Mouse (Mus musculus) thymus, postnatal 36 days (tissue): ENCODE results near the gene Pde4d.

ENCODE experiments used
- DNase-seq, 2 experiments: peaks; one replicate each; pipeline ENCODE4 v3.0.0; 2022; ENCODE audit warnings: mixed read lengths in 2 of 2

Pde4d gene

DNA sequence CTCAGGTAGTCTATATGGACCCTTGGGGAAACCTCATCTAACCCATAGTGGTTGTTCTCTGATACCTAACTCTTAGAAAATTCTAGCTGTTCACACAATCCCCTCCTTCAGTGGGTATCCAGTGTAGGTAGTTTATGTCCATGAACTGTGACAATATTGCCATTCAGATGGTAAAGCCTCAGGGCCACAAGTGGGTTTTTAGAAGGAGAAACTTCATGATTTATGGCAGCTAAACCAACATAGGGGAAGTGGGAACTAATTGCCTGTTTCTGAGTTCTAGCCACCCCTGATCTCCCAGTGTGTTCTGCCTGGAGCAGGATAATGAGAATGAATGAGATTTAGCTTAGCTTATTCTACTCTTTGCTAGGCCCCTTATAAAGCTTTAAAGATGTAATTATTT, 43.1 kb downstream of the Pde4d start:
- DNase-seq: no peak

DNA sequence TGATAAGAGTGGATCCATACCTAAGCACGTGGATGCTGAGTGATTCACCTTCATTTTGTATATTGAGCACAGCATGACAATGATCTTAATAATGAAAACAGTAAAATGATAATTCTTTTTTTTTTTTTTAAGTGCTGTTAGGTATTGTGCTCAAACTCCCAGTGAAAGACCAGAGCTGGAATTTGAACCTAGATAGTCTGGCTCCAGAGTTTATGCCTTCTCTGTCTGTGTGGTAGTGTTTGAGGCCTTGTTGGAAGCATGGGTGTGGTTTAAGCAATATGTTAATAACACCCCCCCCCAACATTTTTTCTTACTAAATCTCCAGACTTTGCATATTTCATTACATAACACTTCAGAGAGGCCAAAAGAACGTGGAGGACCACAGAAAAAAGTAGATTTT, 44.6 kb downstream of the Pde4d start:
- DNase-seq: no peak

DNA sequence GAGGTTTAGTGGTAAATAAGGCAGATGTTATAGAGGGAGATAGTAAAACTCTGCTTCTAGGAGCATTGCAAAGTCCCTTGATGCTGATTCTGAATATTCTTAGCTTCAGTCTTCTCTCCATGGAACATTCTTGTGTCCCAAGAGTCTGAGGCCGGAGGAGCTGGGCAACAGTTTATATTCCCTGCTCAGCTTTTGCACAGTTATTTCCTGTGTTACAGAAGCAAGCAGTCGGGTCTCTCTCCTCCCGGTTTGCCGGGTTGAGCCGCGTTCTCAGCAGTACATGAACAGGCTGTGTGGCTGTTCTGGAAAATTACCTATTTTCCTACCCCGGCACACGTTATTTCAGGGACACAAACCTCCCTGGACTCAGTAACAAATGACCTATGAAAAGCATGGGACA, 48.0 kb downstream of the Pde4d start:
- DNase-seq: no peak

DNA sequence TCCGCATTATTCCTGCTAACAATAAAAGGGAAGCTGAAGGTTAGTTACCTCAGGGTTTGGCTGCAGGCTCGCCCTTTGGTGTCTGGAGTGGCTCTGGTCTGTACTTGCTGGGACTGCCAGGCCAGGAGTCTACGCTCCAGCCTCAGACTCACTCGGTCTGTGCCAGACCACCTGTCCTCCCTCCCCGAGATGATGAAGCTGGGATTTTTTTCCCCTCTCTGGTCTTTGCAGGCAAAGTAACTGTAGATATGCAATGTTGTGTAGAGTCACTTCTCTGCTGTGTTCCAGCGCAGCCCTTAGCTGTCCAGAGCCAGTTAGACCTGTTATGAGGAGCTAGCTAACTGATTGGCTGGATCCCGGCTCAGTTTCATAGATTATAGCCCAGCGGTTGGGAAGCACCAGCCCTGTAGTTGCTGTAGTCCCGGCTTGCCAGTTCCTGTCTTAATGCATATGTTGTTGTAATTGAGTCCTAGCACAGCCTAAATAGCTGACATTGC, 48.5 kb downstream of the Pde4d start:
- DNase-seq: no peak

DNA sequence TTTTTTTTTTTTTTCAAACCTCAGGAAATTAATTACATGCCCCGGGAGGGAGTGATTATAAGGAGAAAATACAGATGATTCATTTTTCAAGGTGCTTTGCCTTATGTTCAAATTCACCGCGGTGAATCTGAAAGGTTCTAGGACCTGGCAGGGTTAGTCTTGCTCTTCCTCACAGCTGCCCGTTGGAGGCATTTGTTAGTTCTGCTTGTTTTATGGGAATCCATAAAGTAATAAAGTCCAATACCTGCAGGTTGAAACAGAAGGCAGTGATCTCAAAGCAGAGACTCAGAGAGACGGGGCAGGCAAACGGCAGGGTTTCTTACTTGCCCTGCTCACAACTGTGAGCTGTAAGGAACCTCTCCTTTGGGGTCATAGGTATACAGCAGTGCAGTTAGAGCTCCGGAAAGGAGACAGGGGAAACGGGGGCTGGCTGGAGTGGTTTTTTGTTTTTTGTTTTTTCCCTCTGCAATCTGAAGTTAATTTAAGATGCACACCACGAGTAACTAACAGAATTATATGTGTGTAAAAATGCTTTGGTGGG, 49.1 kb downstream of the Pde4d start:
- DNase-seq: no peak

DNA sequence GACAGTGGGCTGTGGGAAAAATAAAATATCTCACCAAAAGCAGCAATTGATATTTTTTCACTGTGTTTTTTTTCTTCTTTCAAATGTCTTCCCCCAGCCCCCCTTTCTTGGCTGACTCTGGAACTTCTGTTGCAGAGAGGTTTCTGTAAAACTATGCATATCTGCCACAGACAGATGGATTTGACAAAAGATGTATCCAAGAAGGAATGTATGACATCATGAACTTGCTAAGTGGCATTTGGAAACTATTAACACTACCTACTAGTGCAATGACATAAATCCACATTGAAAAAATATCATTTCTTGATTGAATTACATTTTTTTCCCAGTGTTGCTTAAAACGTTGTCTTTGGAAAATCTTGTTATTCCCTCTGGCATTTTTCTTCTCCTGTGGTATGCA, 51.6 kb downstream of the Pde4d start:
- DNase-seq: no peak

DNA sequence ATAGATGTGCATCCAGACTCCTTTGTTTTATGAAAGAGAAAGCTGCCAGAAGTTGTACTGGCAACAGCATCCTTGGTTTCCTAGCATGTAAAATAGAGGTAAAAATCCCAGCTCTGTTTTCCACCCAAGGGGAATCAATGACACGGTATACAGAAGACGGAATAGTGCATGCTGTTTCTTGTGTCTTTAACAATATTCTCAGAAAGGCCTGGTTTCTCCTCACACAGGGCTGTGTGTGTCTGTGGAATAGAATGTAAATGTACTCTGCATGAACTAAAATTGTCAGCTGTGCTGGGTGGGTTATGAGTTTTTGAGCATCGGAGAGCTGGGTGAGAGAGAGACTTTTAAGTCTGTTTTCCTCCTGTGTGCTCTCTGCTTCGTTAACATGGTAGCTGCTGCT, 74.8 kb downstream of the Pde4d start:
- no peak for DNase-seq

DNA sequence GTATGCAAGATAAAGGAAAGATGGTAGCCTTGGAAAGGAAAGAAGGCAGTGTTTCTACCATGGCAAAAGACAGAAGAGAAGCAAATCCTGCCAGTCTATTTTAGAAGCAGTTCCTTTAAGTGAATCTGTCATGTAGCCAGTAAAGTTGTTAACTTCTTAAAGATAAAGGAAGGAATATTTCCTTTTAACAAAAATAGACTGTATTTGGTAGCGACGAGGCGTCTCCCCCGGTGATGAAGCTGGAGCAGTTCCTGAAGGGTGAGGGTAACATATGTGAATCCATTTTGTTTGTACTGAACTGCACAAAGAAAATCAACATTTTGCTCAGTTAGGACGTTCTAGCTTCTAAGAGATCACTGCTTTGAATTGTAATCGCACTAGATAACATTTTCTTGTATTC, 75.2 kb downstream of the Pde4d start:
- DNase-seq: no peak

DNA sequence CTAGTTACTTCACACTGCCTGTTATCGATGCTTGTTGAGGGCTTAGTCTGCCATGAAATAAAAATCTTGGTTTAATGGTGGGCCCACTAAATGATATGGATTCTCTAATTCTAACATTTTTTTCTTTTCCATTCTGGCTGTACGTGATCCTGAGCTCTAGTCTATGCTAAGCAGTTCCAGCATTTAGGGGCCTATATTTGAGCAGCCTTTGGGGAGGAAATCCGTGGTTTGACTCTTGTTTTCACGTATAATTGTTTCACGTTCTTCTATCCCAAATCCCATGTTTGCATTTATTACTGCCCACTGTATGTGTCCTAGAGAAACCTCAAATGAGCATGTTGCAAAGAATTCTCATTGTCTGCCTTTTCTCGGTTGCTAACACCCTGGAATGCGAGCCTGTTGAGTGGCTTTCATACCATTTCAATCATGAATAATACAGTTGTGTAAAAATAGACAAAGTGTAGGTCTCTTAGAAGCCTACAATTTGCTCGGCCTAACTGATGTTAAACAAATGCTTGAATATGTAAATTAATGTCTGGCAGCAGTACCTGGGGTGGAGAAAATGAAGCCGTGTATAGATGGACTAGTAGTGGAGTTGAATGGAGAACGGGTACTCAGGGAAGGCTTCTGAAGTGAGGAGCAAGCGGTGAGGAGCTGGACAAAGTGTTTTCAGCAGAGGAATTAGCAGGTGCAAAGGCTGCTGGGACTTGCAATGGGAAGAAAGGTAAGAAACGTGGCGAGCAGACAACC, 76.7 kb downstream of the Pde4d start:
- no peak for DNase-seq

DNA sequence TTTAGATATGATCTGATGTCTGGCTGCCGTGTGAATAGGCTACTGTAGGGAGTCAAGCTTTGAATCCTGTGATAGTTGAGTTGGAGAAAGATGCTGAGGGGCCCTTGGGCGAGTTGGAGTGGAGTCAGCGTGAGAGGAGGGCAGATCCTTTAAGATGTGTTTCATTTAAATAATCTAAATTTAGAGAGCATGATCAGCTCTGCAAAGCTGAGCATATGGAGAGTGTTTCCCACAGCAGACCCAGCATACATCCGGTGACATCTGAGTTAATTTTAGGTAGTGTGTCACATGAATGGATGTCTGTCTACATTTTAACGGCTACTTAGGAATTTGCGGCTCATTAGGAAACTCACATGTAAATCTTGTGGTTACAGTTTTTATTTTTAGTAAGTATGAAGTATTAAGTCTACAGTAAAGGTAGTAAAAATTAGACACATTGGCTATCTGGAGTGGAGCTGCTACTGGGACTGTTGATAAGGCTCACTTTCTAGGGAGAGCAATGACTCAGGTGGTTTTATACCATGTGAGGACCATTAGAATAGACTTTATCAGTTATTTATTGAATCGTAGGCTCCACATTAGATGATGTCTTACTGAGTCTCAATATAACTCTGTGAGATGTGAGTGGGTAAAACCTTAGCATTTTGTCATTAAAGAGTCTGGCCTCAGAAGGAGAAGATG, 77.5 kb downstream of the Pde4d start:
- no peak for DNase-seq

DNA sequence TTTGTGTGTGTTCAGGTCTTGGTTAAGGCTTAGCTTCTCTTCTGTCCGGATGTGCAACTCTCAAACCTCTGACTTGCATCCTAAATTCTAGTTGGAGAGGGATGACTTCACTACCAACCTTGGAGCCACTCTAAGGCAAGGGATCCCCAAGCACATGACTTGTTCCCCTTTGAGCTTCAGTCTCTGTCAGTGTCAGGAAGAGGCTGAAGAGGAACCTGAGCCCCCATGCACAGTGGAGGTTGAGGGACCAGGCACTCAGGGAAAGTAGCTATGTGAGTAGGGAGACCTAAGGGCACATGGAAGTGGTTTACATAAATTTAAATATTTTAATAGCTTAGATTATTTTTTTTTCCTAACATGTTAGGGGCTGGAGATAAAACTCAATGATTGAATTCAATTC, 78.6 kb downstream of the Pde4d start:
- no peak for DNase-seq

DNA sequence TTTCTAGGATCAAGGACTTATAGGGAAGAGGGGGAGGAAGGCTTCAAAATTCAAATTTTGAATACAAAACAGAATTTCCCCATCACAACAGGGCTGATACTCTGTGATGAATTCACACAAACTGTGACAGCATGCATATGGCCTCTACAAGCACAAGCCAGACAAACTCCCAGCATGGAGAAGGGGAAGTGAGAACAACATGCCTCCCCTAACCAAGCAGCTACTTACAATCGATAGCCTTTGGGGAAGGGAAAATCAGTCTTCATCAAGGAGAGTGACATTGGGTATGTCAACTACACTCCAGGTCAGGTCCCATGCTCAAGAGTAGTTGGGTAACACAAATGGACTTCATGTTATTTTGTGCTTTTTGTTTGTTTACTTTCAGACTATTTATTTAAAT, 83.1 kb downstream of the Pde4d start:
- no peak for DNase-seq

DNA sequence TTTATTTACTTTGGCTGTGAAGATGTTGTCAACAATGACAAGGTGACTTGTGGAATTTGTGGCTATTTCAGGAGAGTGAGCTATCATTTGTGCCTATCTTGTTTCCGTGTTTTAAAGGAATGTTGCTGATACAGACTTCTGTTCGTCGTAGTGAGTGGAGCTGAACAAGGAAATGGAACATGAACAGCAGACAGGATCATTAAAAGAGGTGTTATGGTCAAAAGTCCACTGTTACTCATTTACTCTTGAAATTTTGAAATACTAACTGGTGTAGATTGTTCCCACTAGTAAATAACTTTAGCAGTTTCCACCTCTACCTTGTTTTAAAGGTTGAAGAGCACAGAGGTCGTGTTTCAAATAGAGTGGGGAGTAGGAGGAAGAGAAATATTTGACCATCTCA, 86.7 kb downstream of the Pde4d start:
- DNase-seq: no peak

DNA sequence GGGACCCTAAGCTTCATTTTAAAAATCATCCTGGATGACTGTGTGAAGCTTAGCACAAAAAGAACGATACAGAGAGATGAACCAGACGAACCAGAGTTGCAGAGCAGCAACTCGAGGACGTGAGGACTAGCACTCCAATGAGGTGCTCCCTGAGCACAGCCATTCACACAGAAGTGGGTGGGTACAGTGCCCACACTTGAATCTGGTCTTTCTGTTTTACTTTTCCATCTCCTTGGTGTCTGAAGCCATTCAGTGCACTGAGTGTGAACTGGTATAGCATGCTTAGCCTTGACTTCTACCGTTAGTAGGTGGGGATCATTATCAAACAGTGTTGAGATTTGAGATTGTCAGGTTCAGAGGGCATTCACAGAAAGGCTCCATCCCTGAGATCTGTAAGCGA, 87.2 kb downstream of the Pde4d start:
- DNase-seq: no peak

DNA sequence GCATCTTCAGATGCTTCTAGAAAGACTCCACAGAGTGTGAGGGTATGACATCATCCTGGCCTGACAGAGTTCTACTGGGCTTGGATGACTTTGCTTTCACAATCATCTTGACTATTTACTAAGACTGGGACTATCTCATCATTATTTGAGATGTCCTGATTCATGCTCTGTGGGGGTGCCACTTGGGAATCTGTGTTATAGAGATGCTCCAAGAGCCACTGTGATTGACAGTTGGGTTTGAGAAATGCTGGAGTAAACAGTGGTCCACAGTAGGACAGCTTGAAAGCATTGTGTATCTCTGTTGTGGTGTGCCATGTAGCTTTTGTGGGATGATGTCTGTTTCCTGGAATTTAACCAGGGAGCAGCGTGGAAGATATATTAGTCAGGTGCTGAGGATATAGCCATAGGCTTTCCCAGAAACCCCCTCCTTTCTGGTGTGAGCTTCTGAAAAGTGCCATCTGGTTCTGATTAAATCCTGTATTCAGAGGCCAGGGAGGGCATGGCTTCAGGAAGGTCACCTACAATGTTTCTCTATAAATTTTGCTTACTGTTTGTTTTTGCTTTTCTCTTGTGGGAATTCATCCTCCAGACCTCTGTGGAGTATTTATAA, 89.1 kb downstream of the Pde4d start:
- no peak for DNase-seq

DNA sequence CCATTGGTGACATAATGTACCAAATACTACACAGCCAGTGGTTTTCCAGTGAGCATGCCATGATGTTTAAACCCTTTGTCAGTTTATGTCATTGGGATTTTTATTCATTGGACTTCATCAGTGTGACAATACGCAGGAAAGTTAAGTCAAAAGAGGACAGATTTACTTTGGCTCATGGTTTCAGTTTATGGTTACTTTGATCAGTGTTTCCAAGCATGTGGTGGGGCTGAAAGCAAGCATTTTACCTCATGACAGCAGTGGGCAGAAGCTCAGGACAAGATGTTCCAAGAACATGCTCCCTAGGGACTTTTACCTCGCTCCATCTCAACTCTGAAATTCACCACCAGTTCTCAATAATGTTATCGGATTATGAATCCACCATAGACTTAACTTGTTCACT, 91.7 kb downstream of the Pde4d start:
- no peak for DNase-seq

DNA sequence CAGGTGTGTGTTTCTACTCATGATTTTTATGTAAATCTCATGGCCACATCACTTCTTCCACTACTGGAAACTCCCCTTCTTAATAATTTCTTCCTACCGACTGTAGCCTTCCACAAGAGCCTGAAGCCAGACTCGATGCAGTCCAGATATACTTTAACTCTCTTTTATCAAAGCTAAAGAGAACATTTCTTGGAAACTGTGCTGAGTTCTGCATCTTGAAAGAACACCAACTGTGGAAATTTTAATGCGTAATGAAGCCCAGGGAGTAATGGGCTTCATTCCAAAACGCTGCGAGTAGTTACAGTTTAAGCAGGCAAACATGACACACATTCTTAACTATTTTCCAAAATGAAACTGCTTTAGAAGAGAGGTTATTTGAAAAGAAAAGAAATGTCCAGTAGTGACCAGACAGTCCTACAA, 92.6 kb downstream of the Pde4d start:
- no peak for DNase-seq

DNA sequence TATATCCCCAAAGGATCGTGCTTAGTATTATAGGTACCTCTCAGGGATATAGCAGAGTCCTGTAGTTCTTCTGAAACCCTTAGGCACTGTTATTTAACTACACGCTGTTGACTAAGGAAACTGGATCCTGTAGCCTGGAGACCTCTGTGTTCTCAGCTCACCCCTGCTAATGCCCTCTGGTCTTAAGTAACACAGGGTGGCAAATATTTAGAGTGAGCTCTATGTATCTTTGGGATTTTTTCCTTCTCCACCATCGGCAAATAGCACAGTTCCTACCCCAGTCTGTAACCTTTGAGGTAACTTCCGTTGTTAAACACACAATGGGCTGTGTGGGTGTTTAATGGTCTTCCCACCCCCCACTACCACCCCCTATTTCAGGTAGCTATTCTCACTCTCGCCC, 102.5 kb downstream of the Pde4d start:
- DNase-seq: no peak

DNA sequence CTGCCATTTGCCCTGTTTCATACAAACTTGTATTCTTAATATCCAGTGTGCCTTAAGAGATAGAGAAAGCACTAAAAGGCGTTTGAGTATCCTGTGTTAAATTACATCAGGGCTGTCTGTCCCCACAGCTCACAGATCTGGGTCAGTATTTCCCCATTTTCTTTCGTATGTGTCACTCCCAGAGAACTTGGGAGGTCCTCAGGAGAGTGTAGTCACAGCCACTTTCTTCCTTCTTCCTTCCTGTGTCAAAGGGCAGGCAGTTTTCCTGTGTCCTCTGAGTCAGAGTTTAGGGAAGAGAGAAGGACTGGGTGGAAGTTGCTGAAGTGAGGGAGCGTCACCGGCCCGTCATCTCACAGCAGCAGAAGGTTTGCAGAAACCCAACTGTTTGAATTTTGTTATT, 103.2 kb downstream of the Pde4d start:
- no peak for DNase-seq

DNA sequence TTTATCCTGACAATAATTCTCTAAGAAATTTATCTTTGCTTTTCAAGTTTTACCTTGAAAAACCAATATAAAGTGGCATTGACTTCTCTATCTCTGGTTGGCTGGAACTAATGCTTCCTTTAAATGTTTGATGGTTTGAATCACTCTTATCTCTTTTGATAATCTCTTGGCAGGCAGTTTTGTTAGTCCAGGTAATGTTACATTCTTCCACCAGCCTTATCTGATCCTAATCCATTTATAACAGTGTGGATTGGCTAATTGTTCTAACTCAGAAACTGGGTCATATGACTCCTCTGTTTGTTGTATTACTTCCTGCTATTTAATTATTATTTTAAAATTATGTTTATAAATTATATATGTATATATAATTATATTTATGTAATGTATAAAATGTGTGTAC, 105.2 kb downstream of the Pde4d start:
- DNase-seq: no peak

DNA sequence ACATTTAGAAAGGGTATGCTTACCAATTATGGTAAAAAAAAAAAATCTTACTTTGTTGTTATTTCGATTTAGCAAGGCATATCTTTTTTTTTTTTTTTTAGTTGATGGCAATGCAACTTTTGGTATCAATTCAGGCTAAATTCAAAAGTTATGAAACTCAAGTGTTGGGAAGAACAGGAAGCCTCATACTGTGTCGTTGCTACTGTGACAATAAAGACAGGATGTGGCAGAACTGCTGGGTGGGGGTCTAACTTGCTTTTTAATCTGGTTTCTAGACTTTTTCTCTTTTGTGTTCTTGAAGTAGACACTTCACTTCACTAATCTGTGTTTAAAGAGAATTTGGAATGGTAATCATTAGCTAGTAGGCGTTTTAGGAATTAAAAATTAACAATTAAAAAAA, 147.2 kb downstream of the Pde4d start:
- DNase-seq: no peak

DNA sequence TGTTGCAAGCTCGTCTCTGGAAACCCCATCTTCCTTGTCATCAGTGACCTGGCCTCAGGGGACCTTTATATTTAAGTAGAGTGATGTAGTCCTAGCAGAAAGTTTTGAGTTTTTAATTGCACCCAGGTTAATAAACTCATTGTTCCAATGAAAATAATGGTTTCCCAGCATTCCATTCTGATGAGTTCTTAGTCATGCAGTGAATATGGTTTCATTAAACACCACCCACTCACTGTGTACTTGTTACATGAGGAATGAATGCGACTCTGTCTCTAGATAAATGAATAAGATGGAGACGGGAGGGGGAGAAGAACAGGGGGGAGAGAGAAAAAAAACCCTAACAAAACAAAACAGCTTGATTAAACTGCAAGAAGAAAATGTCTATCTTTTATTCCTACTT, 148.9 kb downstream of the Pde4d start:
- DNase-seq: no peak

DNA sequence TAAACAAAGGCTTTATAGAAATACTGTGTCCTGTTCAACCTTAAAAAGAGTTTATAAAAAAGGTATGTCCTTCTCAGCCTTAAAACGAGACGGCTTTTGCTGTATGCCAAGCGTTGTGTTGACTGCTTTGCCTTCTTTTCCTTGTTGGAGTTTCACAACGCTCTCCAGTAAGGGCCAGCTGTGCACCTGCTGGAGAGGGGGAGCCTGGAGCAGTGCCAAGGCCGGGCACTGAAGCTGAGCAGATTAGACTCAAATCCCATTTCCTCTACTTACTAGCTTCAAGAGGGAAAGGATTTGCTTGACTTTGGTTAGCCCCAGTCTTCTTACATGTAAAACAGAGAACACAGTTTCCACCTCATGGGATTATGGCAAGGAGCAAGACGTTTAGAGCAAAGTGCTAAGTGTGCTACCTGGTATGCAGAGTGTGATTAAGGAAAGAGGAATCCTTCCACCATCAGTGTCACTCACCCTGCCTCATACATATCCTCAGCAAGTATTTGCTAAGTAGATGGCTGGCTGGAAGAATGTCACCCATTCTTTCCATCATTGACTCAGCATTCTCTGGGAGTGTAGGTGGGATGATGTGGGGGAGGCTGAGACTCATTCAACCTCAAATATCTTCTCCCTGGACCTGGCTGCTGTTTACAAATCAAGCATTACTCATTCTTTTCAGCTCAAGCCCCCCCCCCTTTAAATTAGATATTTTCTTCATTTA, 149.6 kb downstream of the Pde4d start:
- no peak for DNase-seq
